Mouse (Mus musculus) left cerebral cortex, postnatal 36 days (tissue): ENCODE data around the gene Uqcr11. TPM values are rescaled to one million over a fixed set of nuclear protein-coding genes. Genes with fewer than 3 reads are reported as not detected.

Experiments
- DNase-seq, 2 experiments: peaks; one replicate each; pipeline ENCODE4 v3.0.0; 2021 to 2022; ENCODE audit warnings: low spot score in 2 of 2, mixed read lengths in 1 of 2
- intact Hi-C: fragments of 180-260 bp; cut with DNase I; formaldehyde crosslinking; loops from one replicate; pipeline ENCODE4 v1.15.1; 2025
- total RNA-seq, 2 experiments: library from RNA; stranded (reverse); gene quantifications; 2 replicates each; pipeline ENCODE4 v1.2.3; 2021

Gene Uqcr11
- total RNA-seq = 100 to 1,000 TPM; 411 to 444 TPM

GRCm38 (mm10) chr10:80406684-80407501, at the start of gene Uqcr11:
Gene Uqcr11 (minus strand): TSS chr10:80406830.
- intact Hi-C loops = no loop called here
- peak; percentile 89 to 92 for DNase-seq

- intact Hi-C loops = no loop called here
- no peak for DNase-seq
Observed at GRCm38 (mm10) chr10:80455697-80456096, 49.1 kb upstream of the Uqcr11 start.

- DNase-seq = no peak
- intact Hi-C loops = no loop called here
Observed at GRCm38 (mm10) chr10:80454781-80455180, 48.2 kb upstream of the Uqcr11 start.

GRCm38 (mm10) chr10:80453601-80454000, 47.0 kb upstream of the Uqcr11 start:
- no peak for DNase-seq
- intact Hi-C loops = no loop called here

GRCm38 (mm10) chr10:80450599-80450998, 44.0 kb upstream of the Uqcr11 start:
- DNase-seq = no peak
- intact Hi-C loops = no loop called here

GRCm38 (mm10) chr10:80445898-80446601, 39.4 kb upstream of the Uqcr11 start:
- DNase-seq = peak; percentile 66 to 70
- intact Hi-C loops = loop anchor here (1.0 to 5.0 kb wide), 3 partner anchors 63 to 115 kb away; partner anchors contain the start of gene Rexo1

- intact Hi-C loops = loop anchor here (5.0 kb wide), 1 partner anchor 102 kb away; no protein-coding TSS in a partner anchor
- DNase-seq = no peak
Observed at GRCm38 (mm10) chr10:80445052-80445451, 38.4 kb upstream of the Uqcr11 start.

- DNase-seq = no peak
- intact Hi-C loops = loop anchor here (5.0 kb wide), 1 partner anchor 103 kb away; no protein-coding TSS in a partner anchor
Observed at GRCm38 (mm10) chr10:80444339-80445045, 37.9 kb upstream of the Uqcr11 start.

- intact Hi-C loops = no loop called here
Observed at GRCm38 (mm10) chr10:80443575-80444278, 37.1 kb upstream of the Uqcr11 start.

GRCm38 (mm10) chr10:80442989-80443388, 36.4 kb upstream of the Uqcr11 start:
- intact Hi-C loops = no loop called here
- no peak for DNase-seq

More at GRCm38 (mm10) chr10:80443575-80444278, 37.1 kb upstream of the Uqcr11 start:
- no peak for DNase-seq

- intact Hi-C loops = no loop called here
- DNase-seq = no peak
Observed at GRCm38 (mm10) chr10:80441598-80441997, 35.0 kb upstream of the Uqcr11 start.

- DNase-seq = no peak
- intact Hi-C loops = no loop called here
Observed at GRCm38 (mm10) chr10:80440031-80440430, 33.4 kb upstream of the Uqcr11 start.

- intact Hi-C loops = no loop called here
- no peak for DNase-seq
Observed at GRCm38 (mm10) chr10:80437973-80438372, 31.3 kb upstream of the Uqcr11 start.

GRCm38 (mm10) chr10:80436276-80436675, 29.6 kb upstream of the Uqcr11 start:
- no peak for DNase-seq
- intact Hi-C loops = no loop called here

GRCm38 (mm10) chr10:80435764-80436163, 29.1 kb upstream of the Uqcr11 start:
- intact Hi-C loops = no loop called here
- DNase-seq = no peak

GRCm38 (mm10) chr10:80434823-80435222, 28.2 kb upstream of the Uqcr11 start:
- no peak for DNase-seq
- intact Hi-C loops = no loop called here

- intact Hi-C loops = no loop called here
- no peak for DNase-seq
Observed at GRCm38 (mm10) chr10:80434233-80434592, 27.6 kb upstream of the Uqcr11 start.

- intact Hi-C loops = loop anchor here (2.0 kb wide), 1 partner anchor 57 kb away; no protein-coding TSS in a partner anchor
- peak; percentile 94 to 97 for DNase-seq
Observed at GRCm38 (mm10) chr10:80433513-80434232, 27.0 kb upstream of the Uqcr11 start, which contains the start of gene Tcf3. Gene Tcf3 (minus strand): TSS chr10:80433647.
